Mouse (Mus musculus) forebrain, postnatal 0 days (tissue): ENCODE measurements around the gene Msi2. TPM values are rescaled to one million over a fixed set of nuclear protein-coding genes. Genes with fewer than 3 reads are reported as not detected.
A peak's percentile ranks its signal among the peaks of the same experiment; 100 is the strongest.

ENCODE experiments used
- ATAC-seq: fragments of 200-750 bp; cut with Nextera tagmentation; 2 replicates; pipeline ENCODE4 v1.8.0; 2017; ENCODE audit warnings: mild to moderate bottlenecking, moderate library complexity
- DNase-seq: peaks from one replicate; pipeline ENCODE4 v3.0.0-alpha.2; 2015
- H3K27ac ChIP-seq: fragments of 300-500 bp; sonication (generic); 2 replicates; pipeline ENCODE4 v1.5.1; 2014; ENCODE audit warnings: low read depth, mild to moderate bottlenecking, antibody characterized with exemption, low read length, moderate library complexity, mixed read lengths
- H3K27me3 ChIP-seq: fragments of 300-500 bp; sonication (generic); 2 replicates; pipeline ENCODE4 v1.6.1; 2014; ENCODE audit warnings: mild to moderate bottlenecking, low read length, mixed read lengths; ENCODE audit not compliant: insufficient read depth
- H3K36me3 ChIP-seq: fragments of 300-500 bp; sonication (generic); 2 replicates; pipeline ENCODE4 v1.6.1; 2014; ENCODE audit warnings: mild to moderate bottlenecking, moderate library complexity; ENCODE audit not compliant: insufficient read depth
- H3K4me1 ChIP-seq: fragments of 300-500 bp; sonication (generic); 2 replicates; pipeline ENCODE4 v1.6.1; 2014; ENCODE audit warnings: antibody characterized with exemption; ENCODE audit not compliant: insufficient read depth
- H3K4me2 ChIP-seq: fragments of 300-500 bp; sonication (generic); 2 replicates; pipeline ENCODE4 v1.6.1; 2014; ENCODE audit warnings: low read depth, mild to moderate bottlenecking, moderate library complexity
- H3K4me3 ChIP-seq: fragments of 300-500 bp; sonication (generic); 2 replicates; pipeline ENCODE4 v1.5.1; 2014; ENCODE audit warnings: low read depth, low read length, mixed read lengths
- H3K9ac ChIP-seq: fragments of 300-500 bp; sonication (generic); 2 replicates; pipeline ENCODE4 v1.6.1; 2014; ENCODE audit warnings: mild to moderate bottlenecking
- H3K9me3 ChIP-seq: fragments of 300-500 bp; sonication (generic); 2 replicates; pipeline ENCODE4 v1.6.1; 2016; ENCODE audit warnings: low read length
- CTCF ChIP-seq: sonication (generic); IDR thresholded peaks from 2 replicates; pipeline ENCODE4 v1.5.1; 2016; ENCODE audit warnings: antibody characterized with exemption, control low read depth, low read depth
- WGBS: fragments of 180-500 bp; shearing (Covaris S2); extraction: QIAGEN DNeasy Blood & Tissue Kit; methylation state at CpG from one replicate; pipeline ENCODE4 v1.1.7; 2014; 5-methylcytosine and 5-hydroxymethylcytosine counted together
- polyA plus RNA-seq: library from polyadenylated mRNA; unstranded; fragments of >200 nt; fragmentation: Nextera tagmentation; extraction: Ambion mirVana; gene quantifications from 2 replicates; pipeline ENCODE4 v1.2.1, GENCODE M21; 2015
- total RNA-seq: library from RNA; depleted of rRNA; stranded (reverse); fragments of >200 nt; gene quantifications from 2 replicates; pipeline ENCODE4 v1.2.3, GENCODE M21; 2014

The Msi2 gene
- total and polyA plus RNA-seq, 2 experiments from 2014 or later: 18.5 to 107 TPM

- WGBS: 82% methylated on average over 9 of the region's 9 CpGs
- H3K4me3 ChIP-seq: no peak overlapping the region
- no peak overlapping the region for H3K27ac ChIP-seq
- no peak overlapping the region for H3K9ac ChIP-seq
- H3K36me3 ChIP-seq: no peaks in the 10 kb centered on the region
- TF ChIP-seq CTCF: no peak
- DNase-seq (no peak), ATAC-seq (no peak)
- H3K9me3 ChIP-seq: no peaks in the 10 kb centered on the region
- H3K4me1 ChIP-seq: peaks cover 10% of the 10 kb centered on the region
- H3K27me3 ChIP-seq: no peaks in the 10 kb centered on the region
- no peak overlapping the region for H3K4me2 ChIP-seq
These were observed 298.5 kb downstream of the Msi2 start for GRCm38 (mm10) chr11:88419657-88420366.

- H3K4me2 ChIP-seq: no peak overlapping the region
- no peaks in the 10 kb centered on the region for H3K9me3 ChIP-seq
- H3K36me3 ChIP-seq: no peaks in the 10 kb centered on the region
- no peak overlapping the region for H3K27ac ChIP-seq
- no peak overlapping the region for H3K4me3 ChIP-seq
- no peak for TF ChIP-seq CTCF
- H3K9ac ChIP-seq: no peak overlapping the region
- DNase-seq: no peak
- ATAC-seq: no peak
- peaks cover 4% of the 10 kb centered on the region for H3K4me1 ChIP-seq
- H3K27me3 ChIP-seq: no peaks in the 10 kb centered on the region
- WGBS: 52% methylated on average over 7 of the region's 7 CpGs
These were observed 299.2 kb downstream of the Msi2 start for GRCm38 (mm10) chr11:88419064-88419463.

- Histone ChIP-seq H3K36me3 (no peaks in the 10 kb centered on the region), H3K9ac (no peak overlapping the region), H3K4me2 (no peak overlapping the region), H3K4me1 (no peaks in the 10 kb centered on the region; the same call in 1 of the 2 replicates), H3K9me3 (no peaks in the 10 kb centered on the region), H3K27me3 (no peaks in the 10 kb centered on the region), H3K27ac (no peak overlapping the region), H3K4me3 (no peak overlapping the region)
- peak; percentile 77 for ATAC-seq
- DNase-seq: peak; percentile 52
- WGBS: 23% methylated on average over 18 of the region's 18 CpGs
- no peak for TF ChIP-seq CTCF
These were observed 304.0 kb downstream of the Msi2 start for GRCm38 (mm10) chr11:88414157-88414870.

GRCm38 (mm10) chr11:88412423-88413094, 305.8 kb downstream of the Msi2 start:
- no peak overlapping the region for H3K4me3 ChIP-seq
- peak; percentile 83 for TF ChIP-seq CTCF
- no peak overlapping the region for H3K27ac ChIP-seq
- ATAC-seq (peak; percentile 74), DNase-seq (peak; percentile 79)
- H3K9ac ChIP-seq: no peak overlapping the region
- no peaks in the 10 kb centered on the region for H3K36me3 ChIP-seq
- H3K27me3 ChIP-seq: no peaks in the 10 kb centered on the region
- WGBS: 36% methylated on average over 4 of the region's 5 CpGs
- no peaks in the 10 kb centered on the region for H3K9me3 ChIP-seq
- no peak overlapping the region for H3K4me2 ChIP-seq
- no peaks in the 10 kb centered on the region for H3K4me1 ChIP-seq

GRCm38 (mm10) chr11:88408305-88408704, 310.0 kb downstream of the Msi2 start:
- DNase-seq: no peak
- 51% methylated on average over 8 of the region's 8 CpGs for WGBS

GRCm38 (mm10) chr11:88406408-88406915, 311.9 kb downstream of the Msi2 start:
- Histone ChIP-seq H3K4me1 (peaks cover 21% of the 10 kb centered on the region), H3K4me3 (no peak overlapping the region), H3K4me2 (no peak overlapping the region), H3K9me3 (no peaks in the 10 kb centered on the region), H3K27ac (no peak overlapping the region), H3K27me3 (no peaks in the 10 kb centered on the region), H3K9ac (no peak overlapping the region), H3K36me3 (no peaks in the 10 kb centered on the region)
- ATAC-seq (no peak), DNase-seq (no peak)
- WGBS: 51% methylated on average over 3 of the region's 3 CpGs
- TF ChIP-seq CTCF: no peak

More at GRCm38 (mm10) chr11:88408305-88408704, 310.0 kb downstream of the Msi2 start:
- Histone ChIP-seq H3K27me3 (no peaks in the 10 kb centered on the region), H3K4me1 (peaks cover 15% of the 10 kb centered on the region), H3K36me3 (no peaks in the 10 kb centered on the region), H3K27ac (no peak overlapping the region), H3K4me2 (no peak overlapping the region), H3K4me3 (no peak overlapping the region), H3K9me3 (no peaks in the 10 kb centered on the region), H3K9ac (no peak overlapping the region)
- no peak for TF ChIP-seq CTCF
- ATAC-seq: no peak
